Mouse (Mus musculus): Measurements from ENCODE around the gene 4933402N22Rik. TPM values are rescaled to one million over a fixed set of nuclear protein-coding genes. Genes with fewer than 3 reads are reported as not detected.

4933402N22Rik gene
- polyA plus RNA-seq (2012; rRNA removed; ENCODE audit: low replicate concordance): not detected in 2 replicates

DNA sequence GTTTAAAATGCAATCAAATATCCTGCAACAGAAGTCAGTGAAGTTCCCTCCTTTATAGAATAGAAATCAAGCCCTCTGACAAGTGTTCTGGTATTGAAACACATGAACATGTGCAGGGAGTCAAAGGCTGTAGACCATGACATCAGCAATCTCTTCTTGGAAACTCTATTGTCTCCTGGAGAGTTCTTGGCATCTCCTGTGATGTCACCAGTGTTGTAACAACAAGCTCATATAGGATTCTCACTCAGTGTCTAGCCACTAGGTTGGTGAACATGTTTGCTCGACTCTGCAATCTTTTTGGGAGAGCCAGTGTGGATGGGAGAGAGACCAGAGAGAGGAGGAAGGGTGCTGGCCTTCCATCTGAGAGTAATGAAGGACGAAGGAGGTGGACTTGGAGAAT is at the start of gene 4933402N22Rik:
Gene 4933402N22Rik, plus strand, starts transcription at position 301 of the 400 bp plus-strand sequence.

Other genes starting within 250 kb of the 4933402N22Rik start
- gene Gm8922, start 236.1 kb upstream of the 4933402N22Rik start, polyA plus RNA-seq (2012; rRNA removed; ENCODE audit: low replicate concordance): 0.12 and 0.21 TPM in 2 replicates
- not detected in 2 replicates for gene Gm8926, start 147.5 kb upstream of the 4933402N22Rik start, polyA plus RNA-seq (2012; rRNA removed; ENCODE audit: low replicate concordance)
- not detected in 2 replicates for gene Gm6465, start 72.5 kb upstream of the 4933402N22Rik start, polyA plus RNA-seq (2012; rRNA removed; ENCODE audit: low replicate concordance)